Mouse (Mus musculus) spleen, postnatal 0 days (tissue): Measurements from ENCODE around the gene Fbxl21. TPM values are rescaled to one million over a fixed set of nuclear protein-coding genes. Genes with fewer than 3 reads are reported as not detected.

ENCODE experiments used
- polyA plus RNA-seq: library from polyadenylated mRNA; unstranded; fragments of >200 nt; fragmentation: Nextera tagmentation; extraction: Ambion mirVana; gene quantifications from 2 replicates; pipeline ENCODE4 v1.2.1, GENCODE M21; 2015

The Fbxl21 gene
- 0.20 and 0.30 TPM in 2 replicates for polyA plus RNA-seq

DNA sequence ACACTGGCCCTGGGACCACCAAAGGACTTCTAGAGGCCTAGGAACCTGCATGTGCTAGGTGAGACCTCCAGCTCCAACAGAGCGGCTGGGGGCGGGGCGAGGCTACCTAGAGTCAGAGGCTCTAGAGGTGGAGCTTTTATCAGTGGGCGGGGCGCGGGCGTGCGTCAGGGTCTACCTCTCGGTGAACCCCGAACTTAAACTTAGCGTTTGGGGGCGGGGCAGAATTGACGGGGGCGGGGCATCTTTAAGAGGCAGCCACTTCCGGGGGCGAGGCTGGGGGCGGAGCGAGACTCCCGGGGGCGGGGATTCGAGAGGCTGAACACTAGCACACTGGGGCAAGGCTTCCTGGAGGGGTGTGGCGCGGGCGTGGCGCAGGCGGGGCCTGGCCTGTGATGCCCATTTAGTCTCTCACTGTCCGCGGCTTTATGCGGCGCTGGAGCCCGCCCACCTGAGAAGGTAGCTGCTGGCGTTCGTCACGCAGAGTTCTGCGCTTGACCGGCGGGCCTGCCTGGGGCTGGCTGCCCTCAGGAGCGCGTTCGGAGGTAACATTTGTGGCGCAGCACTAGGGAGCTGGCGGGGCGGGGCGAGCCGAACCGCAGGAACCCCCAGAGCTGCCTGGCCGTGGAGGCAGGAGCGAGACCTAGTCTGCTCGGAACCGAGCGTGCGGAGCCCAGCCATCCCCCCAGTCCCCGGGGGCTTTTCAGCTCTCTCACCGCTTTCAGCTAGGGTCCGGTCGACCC, at the start of gene Fbxl21:
Fbxl21 (plus strand) TSS at position 392 of the 740 bp plus-strand sequence.

DNA sequence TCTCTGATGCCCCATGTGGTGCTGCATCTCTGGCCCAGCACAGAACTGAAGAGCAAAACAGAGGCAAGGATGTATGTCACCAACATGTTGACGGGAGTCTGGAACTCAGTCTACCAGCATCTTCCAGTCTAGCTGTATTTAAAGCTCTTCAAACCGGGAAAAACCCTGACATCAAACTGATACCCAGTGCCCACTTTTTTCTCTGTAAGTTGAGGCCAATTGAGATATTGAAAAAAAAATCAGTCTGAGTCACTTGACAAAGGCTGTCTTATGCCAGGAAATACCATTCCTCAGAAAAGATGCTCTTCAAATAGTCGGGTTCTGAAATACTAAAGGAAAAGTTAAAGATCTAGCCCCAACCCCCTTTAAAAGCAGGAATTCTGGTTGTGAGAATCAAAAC, 40.1 kb upstream of the Fbxl21 start, which contains the start of gene Il9:
Il9 (minus strand) TSS at position 101 of the 400 bp plus-strand sequence.

DNA sequence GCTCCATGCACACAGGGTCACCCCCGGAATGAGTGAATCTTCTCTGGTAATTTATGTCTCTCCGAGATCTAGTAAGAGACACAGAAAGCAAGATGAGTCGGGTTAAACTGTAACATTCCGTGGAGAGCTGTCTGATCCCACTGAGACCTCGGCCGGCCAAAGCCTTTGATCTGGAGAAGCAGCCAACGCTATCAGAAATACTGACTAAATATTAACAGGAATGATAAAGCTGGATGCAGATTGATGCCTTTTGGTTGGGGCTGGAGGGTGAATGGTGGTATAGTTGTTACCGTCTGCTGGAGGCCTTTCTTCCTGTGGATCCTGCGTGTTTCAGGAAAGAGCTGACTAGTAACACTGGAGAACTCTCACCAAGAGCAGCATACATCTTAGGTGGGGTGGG, 26.1 kb downstream of the Fbxl21 start, which contains the start of gene Lect2:
Lect2 (minus strand) TSS at position 102 of the 400 bp plus-strand sequence.

Other genes starting within 250 kb of the Fbxl21 start
- 3.0 and 4.0 TPM in 2 replicates for gene Cxcl14, start 225.9 kb upstream of the Fbxl21 start, polyA plus RNA-seq
- gene Gm3045, start 95.9 kb upstream of the Fbxl21 start, polyA plus RNA-seq, result not detected in 2 replicates
- gene Slc25a48, start 84.1 kb upstream of the Fbxl21 start, polyA plus RNA-seq, result not detected in 2 replicates
- not detected in 2 replicates for gene Il9, start 40.2 kb upstream of the Fbxl21 start, polyA plus RNA-seq
- gene Lect2, start 26.0 kb downstream of the Fbxl21 start, polyA plus RNA-seq, result not detected in 2 replicates
- gene Tgfbi, start 87.1 kb downstream of the Fbxl21 start, polyA plus RNA-seq, result 74.7 and 100 TPM in 2 replicates
- 8.7 and 10.5 TPM in 2 replicates for gene Smad5, start 180.5 kb downstream of the Fbxl21 start, polyA plus RNA-seq
- 0.08 TPM in 1 of 2 replicates, not detected in the other for gene Gm45623, start 231.4 kb downstream of the Fbxl21 start, polyA plus RNA-seq